Mouse (Mus musculus) adipocyte (in vitro differentiated cells): ENCODE data around the gene Fgf4.
"Not testable (repeated sequence)": the region's sequence is repeated elsewhere in the genome, so short reads cannot be mapped to it uniquely, and the experiment has no call there.

Experiments
- DNase-seq: peaks from one replicate; pipeline ENCODE4 v3.0.0-alpha.2; 2016; ENCODE audit warnings: low spot score

Gene Fgf4

GRCm38 (mm10) chr7:144867161-144867560, 20.0 kb downstream of the Fgf4 start:
- no peak for DNase-seq

GRCm38 (mm10) chr7:144867602-144868001, 20.4 kb downstream of the Fgf4 start:
- no peak for DNase-seq

DNA sequence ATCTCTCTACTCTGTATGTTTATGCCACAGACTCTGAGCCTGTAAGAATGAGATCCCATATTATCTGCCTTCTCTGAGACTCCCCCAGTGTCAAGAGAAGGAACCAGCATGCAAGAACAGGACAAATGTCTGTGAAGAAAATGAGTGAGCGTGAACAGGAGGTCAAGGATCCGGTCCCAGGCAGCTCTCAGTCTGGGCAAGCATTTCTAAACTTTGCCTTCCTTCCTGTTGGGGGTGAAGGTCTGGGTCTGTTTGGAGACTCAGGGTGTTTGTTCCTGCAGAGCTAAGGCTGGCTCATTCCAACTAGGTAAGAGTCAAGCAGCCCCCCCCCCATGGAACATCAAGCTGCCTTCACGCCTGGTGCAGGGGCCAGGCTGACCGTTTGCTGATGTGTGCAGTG, 25.3 kb downstream of the Fgf4 start:
- DNase-seq, result peak; percentile 43

GRCm38 (mm10) chr7:144873160-144873559, 26.0 kb downstream of the Fgf4 start:
- no peak for DNase-seq

DNA sequence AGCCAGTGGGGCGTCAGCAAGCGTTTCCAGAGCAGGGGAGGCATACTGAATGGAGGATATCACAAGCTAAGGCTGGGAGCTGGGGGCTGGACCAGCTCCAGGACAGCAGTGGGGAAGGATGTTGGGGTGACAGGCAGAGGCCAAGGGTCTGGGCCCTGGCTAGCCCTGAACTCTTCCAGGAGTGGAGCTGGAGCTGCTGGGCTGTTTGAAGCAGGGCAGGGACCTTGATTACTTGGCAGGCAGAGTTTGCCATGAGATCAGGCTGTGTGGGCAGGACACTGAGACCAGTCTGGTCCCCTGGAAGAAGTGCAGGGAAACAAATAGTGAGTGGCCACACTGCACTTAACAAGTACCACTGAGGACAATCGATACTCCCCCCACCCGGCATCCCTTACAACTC, 27.1 kb downstream of the Fgf4 start:
- DNase-seq, result no peak

DNA sequence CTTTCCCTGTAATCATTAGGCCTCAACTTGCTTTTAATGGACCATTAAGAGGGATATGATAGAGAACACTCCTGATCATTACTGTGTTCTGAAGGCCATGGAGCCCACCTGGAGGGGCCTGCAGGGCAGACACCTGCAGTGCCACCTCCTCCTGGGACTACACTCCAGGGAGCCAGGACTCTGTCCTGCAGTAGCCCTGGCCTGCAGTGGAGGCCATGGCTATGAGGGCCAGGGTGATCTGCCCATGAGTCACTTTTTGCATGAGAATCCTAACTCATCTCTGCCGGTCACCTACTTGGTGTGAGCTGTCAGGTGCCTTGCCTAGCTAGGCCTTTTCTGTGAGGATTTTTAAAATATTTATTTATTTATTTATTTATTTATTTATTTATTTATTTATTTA, 31.2 kb downstream of the Fgf4 start:
- DNase-seq, result no peak

GRCm38 (mm10) chr7:144883106-144883505, 35.9 kb downstream of the Fgf4 start:
- DNase-seq, result no peak

DNA sequence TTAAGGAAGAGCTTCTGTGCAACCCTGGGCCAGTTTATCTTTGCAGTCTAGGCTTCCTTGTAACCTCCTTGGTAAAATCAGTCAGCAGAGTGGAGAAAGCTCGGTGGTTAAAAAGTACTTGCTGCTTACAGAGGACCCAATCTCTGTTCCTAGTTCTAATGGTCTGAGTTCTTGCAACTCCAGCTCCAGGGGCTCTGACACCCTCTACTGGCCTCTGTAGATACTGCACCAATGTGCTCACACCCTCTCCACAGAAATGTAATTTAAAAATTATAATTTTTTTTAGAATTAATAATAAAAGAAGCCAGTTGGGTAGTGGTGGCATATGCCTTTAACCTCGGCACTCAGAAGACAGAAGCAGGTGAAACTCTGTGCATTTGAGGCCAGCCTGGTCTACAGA, 40.5 kb downstream of the Fgf4 start:
- DNase-seq, result no peak

- no peak for DNase-seq
Measured at GRCm38 (mm10) chr7:144888564-144889299, 41.6 kb downstream of the Fgf4 start.

DNA sequence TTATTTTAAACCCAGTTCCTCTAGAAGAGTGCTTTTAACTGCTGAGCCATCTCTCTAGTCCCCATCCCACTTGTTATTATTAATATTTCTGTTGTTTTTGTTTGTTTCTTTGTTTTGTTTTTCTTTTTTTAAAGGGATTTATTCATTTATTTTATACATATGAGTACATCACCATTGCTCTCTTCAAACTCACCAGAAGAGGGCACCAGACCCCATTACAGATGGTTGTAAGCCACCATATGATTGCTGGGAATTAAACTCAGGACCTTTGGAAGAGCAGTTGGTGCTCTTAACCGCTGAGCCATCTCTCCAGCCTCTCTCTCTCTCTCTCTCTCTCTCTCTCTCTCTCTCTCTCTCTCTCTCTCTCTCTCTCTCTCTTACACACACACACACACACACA, 43.5 kb downstream of the Fgf4 start:
- not testable (repeated sequence) for DNase-seq

GRCm38 (mm10) chr7:144891863-144892262, 44.7 kb downstream of the Fgf4 start:
- DNase-seq, result no peak

DNA sequence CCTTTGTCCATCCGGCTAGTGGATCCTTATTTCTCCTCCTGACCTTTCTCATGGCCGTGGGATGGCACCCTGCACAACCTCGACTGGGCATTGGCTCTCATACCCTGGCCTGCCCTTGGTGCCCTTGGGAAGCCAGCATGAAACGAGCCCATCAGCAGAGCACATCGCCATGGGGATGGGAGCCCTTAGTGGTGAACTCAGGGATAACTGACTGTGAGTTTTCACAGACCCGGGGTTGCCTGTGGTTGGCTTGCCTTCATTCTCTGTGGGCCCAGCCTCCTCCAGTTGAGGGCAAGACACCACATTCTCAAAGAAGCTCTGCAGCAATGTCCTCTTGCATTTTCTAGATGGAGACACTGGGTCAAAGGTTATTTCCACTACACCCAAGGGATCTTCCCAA, 45.2 kb downstream of the Fgf4 start:
- no peak for DNase-seq

GRCm38 (mm10) chr7:144894191-144894590, 47.0 kb downstream of the Fgf4 start:
- DNase-seq, result peak; percentile 28

DNA sequence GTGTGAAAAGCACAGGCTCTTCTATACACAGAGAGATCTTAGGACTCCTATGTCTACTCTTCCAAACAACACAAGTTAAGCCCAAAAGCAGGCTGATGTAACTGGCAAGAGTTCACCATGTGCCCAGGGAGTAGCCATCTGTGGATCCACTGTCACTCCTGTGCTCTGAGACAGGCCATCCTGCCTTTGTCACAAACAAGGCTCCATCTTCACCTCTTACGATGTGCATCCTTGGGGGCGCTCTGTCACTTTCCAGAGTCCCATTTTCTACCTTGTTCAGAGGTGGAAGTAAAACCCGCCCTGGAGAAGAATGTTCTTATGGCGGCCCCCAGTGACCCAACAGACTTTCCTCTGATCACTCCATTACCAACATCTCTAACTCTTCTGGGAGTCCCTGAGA, 47.5 kb downstream of the Fgf4 start:
- no peak for DNase-seq

- peak; percentile 72 for DNase-seq
Measured at GRCm38 (mm10) chr7:144895305-144896111, 48.3 kb downstream of the Fgf4 start.

DNA sequence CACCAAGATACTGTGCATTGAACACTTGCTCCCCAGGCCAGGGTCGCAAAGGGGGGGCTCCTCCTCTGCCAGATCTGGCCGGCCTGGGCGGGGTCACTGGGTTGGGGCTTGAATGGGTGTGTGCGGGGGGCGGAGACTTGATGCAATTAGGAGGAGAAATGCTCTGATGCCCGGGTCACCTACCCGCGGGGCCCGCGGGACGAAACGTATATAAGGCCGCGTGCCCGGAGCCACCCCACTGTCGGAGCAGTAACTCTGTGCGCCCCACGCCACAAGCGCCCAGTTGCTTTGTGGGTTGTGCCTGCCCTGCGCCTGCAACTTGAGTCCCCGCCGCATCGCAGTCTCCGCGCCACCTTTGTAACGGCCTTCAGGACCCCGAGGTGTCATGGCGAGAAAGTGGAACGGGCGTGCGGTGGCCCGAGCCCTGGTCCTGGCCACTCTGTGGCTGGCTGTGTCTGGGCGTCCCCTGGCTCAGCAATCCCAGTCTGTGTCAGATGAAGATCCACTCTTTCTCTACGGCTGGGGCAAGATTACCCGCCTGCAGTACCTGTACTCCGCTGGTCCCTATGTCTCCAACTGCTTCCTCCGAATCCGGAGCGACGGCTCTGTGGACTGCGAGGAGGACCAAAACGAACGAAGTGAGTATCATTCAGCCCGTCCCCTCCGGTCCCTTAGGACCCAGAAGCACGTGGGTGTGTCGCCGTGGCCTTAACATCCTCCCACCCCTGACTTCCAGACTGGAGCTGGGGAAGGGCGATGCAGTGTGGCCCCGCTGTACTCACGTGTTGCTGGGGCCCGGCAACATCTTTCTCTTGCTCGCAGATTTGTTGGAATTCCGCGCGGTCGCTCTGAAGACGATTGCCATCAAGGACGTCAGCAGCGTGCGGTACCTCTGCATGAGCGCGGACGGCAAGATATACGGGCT, 49.4 kb downstream of the Fgf4 start, which contains the start of gene Fgf15:
Gene Fgf15 (plus strand): TSS at position 238 of the 925 bp plus-strand sequence.
- DNase-seq, result no peak

DNA sequence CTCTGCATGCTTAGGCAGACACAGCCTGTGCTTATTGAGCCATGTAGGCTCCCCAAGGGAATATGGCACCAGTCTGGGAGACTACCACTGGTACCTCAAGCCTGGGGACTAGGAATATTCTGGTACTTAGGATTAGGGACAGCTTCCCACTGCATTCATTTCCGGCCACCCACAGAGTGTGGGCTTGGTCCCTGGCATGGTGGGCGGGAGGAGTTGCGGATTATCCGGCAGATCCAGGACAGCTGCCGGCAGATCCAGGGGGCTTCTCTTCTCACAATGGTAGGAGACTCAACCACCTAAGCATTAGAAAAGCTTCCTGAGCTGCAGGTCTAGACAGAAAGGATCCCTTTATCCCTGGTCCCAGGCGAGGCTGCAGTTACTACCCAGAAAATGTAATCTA, 51.3 kb downstream of the Fgf4 start:
- no peak for DNase-seq

- not testable (repeated sequence) for DNase-seq
Measured at GRCm38 (mm10) chr7:144905514-144905913, 58.3 kb downstream of the Fgf4 start.

GRCm38 (mm10) chr7:144906708-144907397, 59.7 kb downstream of the Fgf4 start:
- no peak for DNase-seq

DNA sequence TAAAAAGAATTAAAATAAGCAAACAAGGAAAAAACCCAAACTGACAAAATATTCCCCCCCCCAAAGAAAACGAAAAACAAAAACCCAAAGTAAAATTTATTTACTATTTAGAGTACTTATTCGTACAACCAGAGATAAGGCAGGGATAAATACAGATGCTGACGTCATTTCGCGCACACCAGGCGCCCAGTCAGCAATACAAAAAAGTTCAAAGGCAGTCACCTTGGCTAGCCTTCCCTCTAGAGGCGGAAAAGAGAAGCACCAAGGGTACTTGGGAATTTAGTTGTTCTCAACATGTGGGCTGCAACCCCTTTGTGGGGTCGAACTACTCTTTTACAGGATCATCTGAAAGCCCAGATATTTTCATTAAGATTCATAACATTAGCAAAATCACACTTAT, 60.6 kb downstream of the Fgf4 start:
- DNase-seq, result no peak

DNA sequence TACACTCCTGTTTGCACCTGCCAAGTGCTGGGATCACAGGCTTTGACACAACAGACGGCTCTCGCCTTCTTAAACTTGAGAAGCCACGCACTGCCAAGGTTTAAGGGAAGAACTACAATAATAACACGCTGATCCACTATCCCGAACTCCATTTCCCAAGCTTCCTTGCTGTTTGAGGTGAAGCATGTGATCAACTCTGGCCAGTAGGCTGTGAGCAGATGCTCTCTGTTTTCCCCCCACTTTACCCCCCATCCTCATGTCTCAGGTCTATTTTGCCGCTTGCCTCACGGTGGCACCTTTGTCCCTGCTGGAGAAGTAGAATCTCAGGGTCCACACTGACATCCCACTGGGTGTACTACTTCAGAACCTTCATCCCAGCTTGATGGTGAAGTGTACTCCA, 61.5 kb downstream of the Fgf4 start:
- no peak for DNase-seq

DNA sequence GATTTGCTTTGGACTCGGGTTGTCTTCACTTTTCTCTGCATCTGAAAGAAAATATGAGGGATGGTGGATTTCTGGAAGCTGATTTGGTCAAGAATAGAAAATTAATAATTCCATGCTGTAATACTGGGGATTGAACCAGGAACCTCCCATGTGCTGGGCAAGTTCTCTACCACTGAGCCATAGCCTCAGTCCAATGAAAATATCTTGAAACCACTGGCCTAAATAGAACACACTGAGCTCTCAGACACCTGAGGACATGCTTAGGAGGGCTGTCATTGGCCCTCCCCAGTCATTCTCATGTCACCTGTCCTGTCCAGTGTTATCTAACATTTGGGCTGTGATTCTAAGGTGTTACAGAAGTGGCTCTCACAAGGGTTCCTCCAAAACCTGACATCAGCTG, 64.0 kb downstream of the Fgf4 start:
- DNase-seq, result no peak
